Mouse (Mus musculus) liver, adult 2 months (tissue): ENCODE data around the gene Rhobtb1. TPM values are rescaled to one million over a fixed set of nuclear protein-coding genes. Genes with fewer than 3 reads are reported as not detected.

Experiments
- DNase-seq: peaks from one replicate; pipeline ENCODE4 v3.0.0-alpha.2; 2011; ENCODE audit warnings: low read depth, low spot score; ENCODE audit errors: extremely low read depth
- H3K27ac ChIP-seq: fragments of 200-500 bp; replicated peaks from 2 replicates; pipeline ENCODE4 v1.5.1; 2012; ENCODE audit warnings: low read depth, mild to moderate bottlenecking, control low read depth, inconsistent platforms, low read length; ENCODE audit not compliant: insufficient read depth
- H3K27me3 ChIP-seq: fragments of 200-500 bp; 2 replicates; pipeline ENCODE4 v1.6.1; 2012; ENCODE audit warnings: mild to moderate bottlenecking, moderate library complexity, low read length, inconsistent platforms; ENCODE audit not compliant: control insufficient read depth, insufficient read depth
- H3K36me3 ChIP-seq: fragments of 200-500 bp; 2 replicates; pipeline ENCODE4 v1.6.1; 2012; ENCODE audit warnings: low read length, inconsistent platforms; ENCODE audit not compliant: control insufficient read depth, insufficient read depth
- H3K4me1 ChIP-seq: fragments of 200-500 bp; 2 replicates; pipeline ENCODE4 v1.6.1; 2011; ENCODE audit warnings: low read length; ENCODE audit not compliant: control insufficient read depth, insufficient read depth
- H3K4me3 ChIP-seq: fragments of 200-500 bp; 2 replicates; pipeline ENCODE4 v1.5.1; 2011; ENCODE audit warnings: low read depth, mild to moderate bottlenecking, control low read depth, low read length, moderate library complexity; ENCODE audit not compliant: insufficient read depth
- H3K79me2 ChIP-seq: fragments of 200-500 bp; 2 replicates; pipeline ENCODE4 v1.6.1; 2012; ENCODE audit warnings: inconsistent platforms, mild to moderate bottlenecking, low read length, moderate library complexity; ENCODE audit not compliant: control insufficient read depth, insufficient read depth
- H3K9ac ChIP-seq: fragments of 200-500 bp; 2 replicates; pipeline ENCODE4 v1.6.1; 2012; ENCODE audit warnings: low read depth, mild to moderate bottlenecking, control low read depth, inconsistent platforms, low read length
- CTCF ChIP-seq: fragments of 200-500 bp; IDR thresholded peaks from 2 replicates; pipeline ENCODE4 v1.5.1; 2011; ENCODE audit warnings: low read depth, low read length, control low read depth
- POLR2A ChIP-seq: fragments of 200-500 bp; IDR thresholded peaks from 2 replicates; pipeline ENCODE4 v1.6.1; 2011; ENCODE audit warnings: low read length, control low read depth; ENCODE audit not compliant: insufficient read depth; ENCODE audit errors: extremely low read depth
- WGBS: fragments of 180-500 bp; shearing (Covaris S2); methylation state at CpG from one replicate; pipeline ENCODE4 v1.1.7; 2018; 5-methylcytosine and 5-hydroxymethylcytosine counted together
- polyA plus RNA-seq: library from polyadenylated mRNA; depleted of rRNA; stranded (reverse); fragments of >200 nt; gene quantifications from 2 replicates; pipeline ENCODE4 v1.2.3, GENCODE M21; 2012
- total RNA-seq: library from RNA; depleted of rRNA; stranded (reverse); fragments of >200 nt; gene quantifications from 2 replicates; pipeline ENCODE4 v1.2.3, GENCODE M21; 2014

Gene Rhobtb1
- total and polyA plus RNA-seq, 2 experiments = 14.3 to 47.9 TPM

GRCm38 (mm10) chr10:69225471-69225870, 74.2 kb downstream of the Rhobtb1 start:
- TF ChIP-seq POLR2A (no peak), CTCF (no peak)
- Histone ChIP-seq H3K36me3 (peaks cover 7% of the 10 kb centered on the region; the same call in 1 of the 2 replicates), H3K79me2 (peaks cover 48% of the 10 kb centered on the region), H3K4me1 (peaks cover 14% of the 10 kb centered on the region), H3K27me3 (no peaks in the 10 kb centered on the region), H3K4me3 (no peak overlapping the region), H3K27ac (no peak overlapping the region), H3K9ac (no peak overlapping the region)
- 93% methylated on average over 5 of the region's 5 CpGs for WGBS
- no peak for DNase-seq

DNA sequence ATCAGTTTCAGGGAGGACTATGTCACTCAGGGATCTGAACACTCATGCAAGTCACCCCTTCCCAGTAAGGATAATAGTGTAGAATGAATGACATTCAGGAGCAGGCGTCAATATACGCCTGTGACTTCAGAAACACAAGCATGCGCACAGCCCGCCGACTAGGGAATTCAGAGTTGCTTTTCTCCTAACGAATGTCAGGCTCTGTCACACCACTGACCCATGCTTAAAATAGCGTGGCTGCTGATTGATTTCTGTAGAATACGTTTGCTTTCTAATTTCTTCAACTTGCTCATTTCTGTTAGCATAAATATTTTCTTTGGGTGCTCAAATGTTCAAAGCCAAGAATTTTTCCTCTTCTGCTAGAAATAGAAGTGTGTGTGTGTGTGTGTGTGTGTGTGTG, 74.7 kb downstream of the Rhobtb1 start:
- WGBS = 68% methylated on average over 8 of the region's 8 CpGs
- no peak for DNase-seq

DNA sequence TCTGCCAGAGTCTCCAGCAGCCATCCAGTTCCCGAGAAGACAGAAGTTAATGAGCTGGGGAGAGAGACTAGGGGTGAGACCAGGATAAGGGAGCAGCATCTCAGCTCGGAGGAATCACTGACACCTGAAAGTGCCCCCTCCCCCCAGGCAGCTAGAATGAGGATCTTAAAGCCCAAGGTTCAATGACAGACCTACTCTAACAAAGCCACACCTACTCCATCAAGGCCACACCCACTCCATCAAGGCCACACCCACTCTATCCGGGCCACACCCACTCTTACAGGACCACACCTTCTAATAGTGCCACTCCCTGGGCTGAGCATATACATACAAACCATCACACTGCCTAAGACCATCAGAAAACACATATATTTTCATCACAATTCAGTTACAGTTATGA, 86.0 kb downstream of the Rhobtb1 start:
- peaks cover 42% of the 10 kb centered on the region; the same call in 1 of the 2 replicates for H3K79me2 ChIP-seq
- DNase-seq = no peak
- no peak overlapping the region for H3K9ac ChIP-seq
- WGBS = 84% methylated on average over 3 of the region's 3 CpGs
- no peaks in the 10 kb centered on the region for H3K27me3 ChIP-seq
- H3K4me3 ChIP-seq = no peak overlapping the region
- no peak overlapping the region for H3K27ac ChIP-seq
- peaks cover 10% of the 10 kb centered on the region for H3K4me1 ChIP-seq
- H3K36me3 ChIP-seq = peaks cover 3% of the 10 kb centered on the region; the same call in 1 of the 2 replicates
- no peak for TF ChIP-seq CTCF
- TF ChIP-seq POLR2A = no peak

More for the DNA sequence above, 74.7 kb downstream of the Rhobtb1 start:
- H3K27me3 ChIP-seq = no peaks in the 10 kb centered on the region
- no peak for TF ChIP-seq CTCF
- TF ChIP-seq POLR2A = no peak
- H3K9ac ChIP-seq = no peak overlapping the region
- H3K79me2 ChIP-seq = peaks cover 46% of the 10 kb centered on the region
- peaks cover 10% of the 10 kb centered on the region for H3K4me1 ChIP-seq
- no peak overlapping the region for H3K4me3 ChIP-seq
- H3K36me3 ChIP-seq = peaks cover 7% of the 10 kb centered on the region; the same call in 1 of the 2 replicates
- H3K27ac ChIP-seq = no peak overlapping the region

GRCm38 (mm10) chr10:69237781-69238180, 86.5 kb downstream of the Rhobtb1 start:
- H3K9ac ChIP-seq = no peak overlapping the region
- DNase-seq = no peak
- H3K4me1 ChIP-seq = peaks cover 10% of the 10 kb centered on the region
- peaks cover 3% of the 10 kb centered on the region; the same call in 1 of the 2 replicates for H3K36me3 ChIP-seq
- WGBS = 83% methylated on average over 9 of the region's 9 CpGs
- TF ChIP-seq CTCF = no peak
- TF ChIP-seq POLR2A = no peak
- H3K4me3 ChIP-seq = no peak overlapping the region
- no peaks in the 10 kb centered on the region for H3K27me3 ChIP-seq
- H3K79me2 ChIP-seq = peaks cover 46% of the 10 kb centered on the region; the same call in 1 of the 2 replicates
- no peak overlapping the region for H3K27ac ChIP-seq

- no peak overlapping the region for H3K9ac ChIP-seq
- 75% methylated on average over 6 of the region's 6 CpGs for WGBS
- DNase-seq = no peak
- no peak overlapping the region for H3K4me3 ChIP-seq
- H3K4me1 ChIP-seq = peaks cover 10% of the 10 kb centered on the region
- H3K27me3 ChIP-seq = no peaks in the 10 kb centered on the region
- peaks cover 50% of the 10 kb centered on the region; the same call in 1 of the 2 replicates for H3K79me2 ChIP-seq
- H3K36me3 ChIP-seq = peaks cover 3% of the 10 kb centered on the region; the same call in 1 of the 2 replicates
- H3K27ac ChIP-seq = no peak overlapping the region
- TF ChIP-seq POLR2A (no peak), CTCF (no peak)
Measured at GRCm38 (mm10) chr10:69238311-69238710, 87.1 kb downstream of the Rhobtb1 start.

GRCm38 (mm10) chr10:69240530-69240929, 89.3 kb downstream of the Rhobtb1 start:
- DNase-seq = peak; percentile 87

More at GRCm38 (mm10) chr10:69240530-69240929, 89.3 kb downstream of the Rhobtb1 start:
- Histone ChIP-seq H3K79me2 (peaks cover 59% of the 10 kb centered on the region; the same call in 1 of the 2 replicates), H3K27ac (no peak overlapping the region; the same call in 1 of the 2 replicates), H3K4me1 (peaks cover 12% of the 10 kb centered on the region), H3K36me3 (peaks cover 3% of the 10 kb centered on the region), H3K9ac (no peak overlapping the region), H3K4me3 (no peak overlapping the region), H3K27me3 (no peaks in the 10 kb centered on the region)
- TF ChIP-seq POLR2A (no peak), CTCF (no peak)
- WGBS = 11% methylated on average over 2 of the region's 2 CpGs
